Mouse (Mus musculus) midbrain, embryonic 16.5 days (tissue): Measurements from ENCODE around the gene Cmah. TPM values are rescaled to one million over a fixed set of nuclear protein-coding genes. Genes with fewer than 3 reads are reported as not detected.
"Not testable (repeated sequence)": the region's sequence is repeated elsewhere in the genome, so short reads cannot be mapped to it uniquely, and the experiment has no call there.

Experiments
- ATAC-seq: fragments of 200-750 bp; cut with Nextera tagmentation; 2 replicates; pipeline ENCODE4 v1.8.0; 2017; ENCODE audit warnings: moderate TSS enrichment
- H3K27ac ChIP-seq: fragments of 300-500 bp; sonication (generic); 2 replicates; pipeline ENCODE4 v1.5.1; 2014; ENCODE audit warnings: mild to moderate bottlenecking, low read length, mixed read lengths
- H3K27me3 ChIP-seq: fragments of 300-500 bp; sonication (generic); 2 replicates; pipeline ENCODE4 v1.6.1; 2014; ENCODE audit warnings: low read depth, low read length, mixed read lengths; ENCODE audit not compliant: control insufficient read depth, insufficient read depth
- H3K36me3 ChIP-seq: fragments of 300-500 bp; sonication (generic); 2 replicates; pipeline ENCODE4 v1.6.1; 2014; ENCODE audit warnings: mild to moderate bottlenecking, low read length, moderate library complexity, mixed read lengths; ENCODE audit not compliant: control insufficient read depth, insufficient read depth
- H3K4me1 ChIP-seq: fragments of 300-500 bp; sonication (generic); 2 replicates; pipeline ENCODE4 v1.6.1; 2014; ENCODE audit warnings: mild to moderate bottlenecking, low read length, mixed read lengths; ENCODE audit not compliant: control insufficient read depth, insufficient read depth
- H3K4me2 ChIP-seq: fragments of 300-500 bp; sonication (generic); 2 replicates; pipeline ENCODE4 v1.6.1; 2014; ENCODE audit warnings: mild to moderate bottlenecking, low read length, mixed read lengths
- H3K4me3 ChIP-seq: fragments of 300-500 bp; sonication (generic); 2 replicates; pipeline ENCODE4 v1.5.1; 2014; ENCODE audit warnings: low read depth, mild to moderate bottlenecking, low read length, moderate library complexity, mixed read lengths
- H3K9ac ChIP-seq: fragments of 300-500 bp; sonication (generic); 2 replicates; pipeline ENCODE4 v1.6.1; 2014; ENCODE audit warnings: low read depth, low read length, mixed read lengths
- H3K9me3 ChIP-seq: fragments of 300-500 bp; sonication (generic); replicated peaks from 2 replicates; pipeline ENCODE4 v1.6.1; 2014; ENCODE audit warnings: mild to moderate bottlenecking, low read length, mixed read lengths; ENCODE audit not compliant: control insufficient read depth, poor library complexity, severe bottlenecking
- WGBS: fragments of 180-500 bp; shearing (Covaris S2); extraction: QIAGEN DNeasy Blood & Tissue Kit; methylation state at CpG from one replicate; pipeline ENCODE4 v1.1.7; 2014; 5-methylcytosine and 5-hydroxymethylcytosine counted together
- polyA plus RNA-seq: library from polyadenylated mRNA; unstranded; fragments of >200 nt; fragmentation: Nextera tagmentation; extraction: Ambion mirVana; gene quantifications from 2 replicates; pipeline ENCODE4 v1.2.1, GENCODE M21; 2015

The Cmah gene
- polyA plus RNA-seq, 1 experiment from 2014 or later, result 0.11 TPM

- Histone ChIP-seq H3K4me1 (no peaks in the 10 kb centered on the region), H3K9me3 (no peaks in the 10 kb centered on the region), H3K4me2 (no peak overlapping the region), H3K4me3 (no peak overlapping the region), H3K9ac (no peak overlapping the region), H3K27me3 (no peaks in the 10 kb centered on the region), H3K27ac (no peak overlapping the region), H3K36me3 (no peaks in the 10 kb centered on the region)
- 93% methylated on average over 6 of the region's 6 CpGs for WGBS
- ATAC-seq, result no peak
Measured at GRCm38 (mm10) chr13:24365191-24365590, 38.0 kb downstream of the Cmah start.

- Histone ChIP-seq H3K4me2 (no peak overlapping the region), H3K27me3 (no peaks in the 10 kb centered on the region), H3K9me3 (no peaks in the 10 kb centered on the region), H3K9ac (no peak overlapping the region), H3K27ac (no peak overlapping the region), H3K36me3 (no peaks in the 10 kb centered on the region), H3K4me3 (no peak overlapping the region), H3K4me1 (no peaks in the 10 kb centered on the region)
- WGBS, result 90% methylated on average over 7 of the region's 7 CpGs
- no peak for ATAC-seq
Measured at GRCm38 (mm10) chr13:24372893-24373599, 45.8 kb downstream of the Cmah start.

GRCm38 (mm10) chr13:24374606-24375005, 47.4 kb downstream of the Cmah start:
- WGBS, result 81% methylated on average over 6 of the region's 6 CpGs

GRCm38 (mm10) chr13:24375320-24376203, 48.4 kb downstream of the Cmah start:
- no peak for ATAC-seq
- no peaks in the 10 kb centered on the region for H3K27me3 ChIP-seq
- no peak overlapping the region for H3K9ac ChIP-seq
- 87% methylated on average over 7 of the region's 7 CpGs for WGBS
- H3K36me3 ChIP-seq, result no peaks in the 10 kb centered on the region
- no peaks in the 10 kb centered on the region for H3K4me1 ChIP-seq
- H3K4me3 ChIP-seq, result no peak overlapping the region
- H3K27ac ChIP-seq, result no peak overlapping the region
- no peak overlapping the region for H3K4me2 ChIP-seq
- no peaks in the 10 kb centered on the region for H3K9me3 ChIP-seq

More at GRCm38 (mm10) chr13:24374606-24375005, 47.4 kb downstream of the Cmah start:
- ATAC-seq, H3K9me3 ChIP-seq, H3K4me2 ChIP-seq, H3K27ac ChIP-seq, H3K27me3 ChIP-seq, H3K4me3 ChIP-seq, H3K4me1 ChIP-seq, H3K36me3 ChIP-seq, H3K9ac ChIP-seq: not testable (repeated sequence)

- ATAC-seq, result no peak
Measured at GRCm38 (mm10) chr13:24380713-24381112, 53.5 kb downstream of the Cmah start.

GRCm38 (mm10) chr13:24383885-24384284, 56.7 kb downstream of the Cmah start:
- Histone ChIP-seq H3K4me3 (no peak overlapping the region), H3K27ac (peak overlapping the region; percentile 26; the same call in 1 of the 2 replicates), H3K9ac (no peak overlapping the region), H3K36me3 (no peaks in the 10 kb centered on the region), H3K9me3 (no peaks in the 10 kb centered on the region), H3K27me3 (no peaks in the 10 kb centered on the region), H3K4me1 (peaks cover 3% of the 10 kb centered on the region; the same call in 1 of the 2 replicates), H3K4me2 (no peak overlapping the region)
- 47% methylated on average over 3 of the region's 3 CpGs for WGBS
- peak; percentile 67; the same call in 1 of the 2 replicates for ATAC-seq

More at GRCm38 (mm10) chr13:24380713-24381112, 53.5 kb downstream of the Cmah start:
- H3K27me3 ChIP-seq, result no peaks in the 10 kb centered on the region
- no peak overlapping the region for H3K27ac ChIP-seq
- H3K9me3 ChIP-seq, result no peaks in the 10 kb centered on the region
- peaks cover 3% of the 10 kb centered on the region; the same call in 1 of the 2 replicates for H3K4me1 ChIP-seq
- no peak overlapping the region for H3K9ac ChIP-seq
- no peak overlapping the region for H3K4me2 ChIP-seq
- H3K4me3 ChIP-seq, result no peak overlapping the region
- H3K36me3 ChIP-seq, result no peaks in the 10 kb centered on the region
- 88% methylated on average over 6 of the region's 6 CpGs for WGBS

- Histone ChIP-seq H3K27me3 (no peaks in the 10 kb centered on the region), H3K4me3 (no peak overlapping the region), H3K4me1 (no peaks in the 10 kb centered on the region), H3K36me3 (no peaks in the 10 kb centered on the region), H3K27ac (no peak overlapping the region), H3K9me3 (no peaks in the 10 kb centered on the region), H3K4me2 (no peak overlapping the region), H3K9ac (no peak overlapping the region)
- WGBS, result 90% methylated on average over 5 of the region's 5 CpGs
- no peak for ATAC-seq
Measured at GRCm38 (mm10) chr13:24391892-24392291, 64.7 kb downstream of the Cmah start.

- Histone ChIP-seq H3K27ac (no peak overlapping the region), H3K36me3 (no peaks in the 10 kb centered on the region), H3K9me3 (no peaks in the 10 kb centered on the region), H3K27me3 (no peaks in the 10 kb centered on the region), H3K9ac (no peak overlapping the region), H3K4me1 (no peaks in the 10 kb centered on the region), H3K4me3 (no peak overlapping the region), H3K4me2 (no peak overlapping the region)
- ATAC-seq, result no peak
- WGBS, result 69% methylated on average over 4 of the region's 4 CpGs
Measured at GRCm38 (mm10) chr13:24392655-24393054, 65.5 kb downstream of the Cmah start.

GRCm38 (mm10) chr13:24393055-24393454, 65.9 kb downstream of the Cmah start:
- Histone ChIP-seq H3K4me1 (no peaks in the 10 kb centered on the region), H3K9me3 (no peaks in the 10 kb centered on the region), H3K4me2 (no peak overlapping the region), H3K27me3 (no peaks in the 10 kb centered on the region), H3K27ac (no peak overlapping the region), H3K36me3 (no peaks in the 10 kb centered on the region), H3K9ac (no peak overlapping the region), H3K4me3 (no peak overlapping the region)
- WGBS, result 40% methylated on average over 4 of the region's 4 CpGs
- no peak for ATAC-seq
